Mouse (Mus musculus) small intestine, adult 2 months (tissue): Measurements from ENCODE around the gene Il27ra.

ENCODE experiments used
- CTCF ChIP-seq: fragments of 200-500 bp; IDR thresholded peaks from 2 replicates; pipeline ENCODE4 v1.5.1; 2012; ENCODE audit warnings: low read depth, mild to moderate bottlenecking, control low read depth, inconsistent platforms, low read length, moderate library complexity, mixed read lengths; ENCODE audit not compliant: insufficient replicate concordance, insufficient read length; ENCODE audit errors: extremely low read depth
- POLR2A ChIP-seq: fragments of 200-500 bp; IDR thresholded peaks from 2 replicates; pipeline ENCODE4 v1.6.1; 2012; ENCODE audit warnings: low read depth, mild to moderate bottlenecking, control low read depth, inconsistent platforms, low read length, moderate library complexity

DNA sequence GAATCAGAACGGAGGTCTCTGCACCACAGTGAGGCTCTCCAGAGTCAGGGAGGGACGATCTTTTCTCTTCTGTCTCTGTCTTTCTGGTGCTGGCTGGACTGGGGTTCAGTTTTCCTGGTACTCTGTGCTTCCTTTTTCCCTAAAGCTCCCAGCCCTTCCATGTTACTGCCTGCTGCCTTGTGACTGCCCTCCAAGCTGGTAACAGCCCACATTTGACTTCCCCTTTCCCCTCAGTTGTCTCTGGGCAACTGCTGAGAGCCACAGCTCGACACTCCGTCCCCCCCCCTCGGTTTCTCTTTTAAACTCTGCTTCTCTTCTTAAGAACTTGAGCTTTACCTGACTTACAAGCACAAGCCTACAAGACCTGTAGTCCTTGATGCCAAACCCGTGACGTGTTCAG, 53.1 kb downstream of the Il27ra start:
- TF ChIP-seq CTCF (no peak), POLR2A (no peak)
